Mouse (Mus musculus) heart, embryonic 15.5 days (tissue): ENCODE data around the gene Trp53bp2. TPM values are rescaled to one million over a fixed set of nuclear protein-coding genes. Genes with fewer than 3 reads are reported as not detected.

Experiments
- ATAC-seq: fragments of 200-750 bp; cut with Nextera tagmentation; replicated peaks from 2 replicates; pipeline ENCODE4 v1.8.0; 2017; ENCODE audit warnings: low read depth, moderate TSS enrichment; ENCODE audit not compliant: insufficient number of reproducible peaks, insufficient read depth, low FRiP score
- H3K27ac ChIP-seq: fragments of 300-500 bp; sonication (generic); 2 replicates; pipeline ENCODE4 v1.5.1; 2015; ENCODE audit warnings: mild to moderate bottlenecking, inconsistent platforms
- H3K27me3 ChIP-seq: fragments of 300-500 bp; sonication (generic); 2 replicates; pipeline ENCODE4 v1.6.1; 2015; ENCODE audit warnings: inconsistent platforms
- H3K36me3 ChIP-seq: fragments of 300-500 bp; sonication (generic); 2 replicates; pipeline ENCODE4 v1.6.1; 2015; ENCODE audit warnings: mild to moderate bottlenecking, inconsistent platforms
- H3K4me1 ChIP-seq: fragments of 300-500 bp; sonication (generic); replicated peaks from 2 replicates; pipeline ENCODE4 v1.6.1; 2015; ENCODE audit warnings: inconsistent platforms
- H3K4me2 ChIP-seq: fragments of 300-500 bp; sonication (generic); 2 replicates; pipeline ENCODE4 v1.6.1; 2015; ENCODE audit warnings: inconsistent platforms, mild to moderate bottlenecking, moderate library complexity
- H3K4me3 ChIP-seq: fragments of 300-500 bp; sonication (generic); 2 replicates; pipeline ENCODE4 v1.5.1; 2015; ENCODE audit warnings: mild to moderate bottlenecking, inconsistent platforms
- H3K9ac ChIP-seq: fragments of 300-500 bp; sonication (generic); 2 replicates; pipeline ENCODE4 v1.6.1; 2015; ENCODE audit warnings: mild to moderate bottlenecking, inconsistent platforms
- H3K9me3 ChIP-seq: fragments of 300-500 bp; sonication (generic); replicated peaks from 2 replicates; pipeline ENCODE4 v1.6.1; 2016; ENCODE audit warnings: inconsistent platforms
- WGBS: fragments of 180-500 bp; shearing (Covaris S2); methylation state at CpG from one replicate; pipeline ENCODE4 v1.1.7; 2015; ENCODE audit warnings: mixed read lengths; 5-methylcytosine and 5-hydroxymethylcytosine counted together
- polyA plus RNA-seq: library from polyadenylated mRNA; unstranded; fragments of >200 nt; fragmentation: Nextera tagmentation; extraction: Ambion mirVana; gene quantifications from 2 replicates; pipeline ENCODE4 v1.2.1, GENCODE M21; 2015

The Trp53bp2 gene
- polyA plus RNA-seq: 12.0 and 15.5 TPM in 2 replicates

- no peaks in the 10 kb centered on the region for H3K36me3 ChIP-seq
- 0% methylated on average over 65 of the region's 71 CpGs for WGBS
- H3K9me3 ChIP-seq: no peaks in the 10 kb centered on the region
These were observed at the start of gene Trp53bp2 for GRCm38 (mm10) chr1:182408684-182409327. TSS of gene Trp53bp2 (plus strand) at chr1:182409172.

GRCm38 (mm10) chr1:182362703-182363102 lies 46.3 kb upstream of the Trp53bp2 start:
- no peak overlapping the region for H3K4me2 ChIP-seq
- no peaks in the 10 kb centered on the region for H3K4me1 ChIP-seq
- no peak overlapping the region for H3K27ac ChIP-seq
- H3K36me3 ChIP-seq: no peaks in the 10 kb centered on the region
- no peak overlapping the region for H3K4me3 ChIP-seq
- WGBS: 88% methylated on average over 5 of the region's 5 CpGs
- no peak overlapping the region for H3K9ac ChIP-seq
- H3K9me3 ChIP-seq: no peaks in the 10 kb centered on the region
- ATAC-seq: no peak
- no peaks in the 10 kb centered on the region for H3K27me3 ChIP-seq

More at GRCm38 (mm10) chr1:182408684-182409327, at the start of gene Trp53bp2:
- peak within 1 kb of the TSS; percentile 96 for H3K9ac ChIP-seq
- peak within 1 kb of the TSS; percentile 90 for H3K4me3 ChIP-seq
- no peaks in the 10 kb centered on the region for H3K27me3 ChIP-seq
- H3K27ac ChIP-seq: peak within 1 kb of the TSS; percentile 95
- peak within 1 kb of the TSS; percentile 84 for H3K4me2 ChIP-seq
- peaks cover 28% of the 10 kb centered on the region for H3K4me1 ChIP-seq
- ATAC-seq: peak; percentile 94

GRCm38 (mm10) chr1:182363683-182364404 lies 45.1 kb upstream of the Trp53bp2 start:
- Histone ChIP-seq H3K4me2 (no peak overlapping the region), H3K27ac (no peak overlapping the region), H3K36me3 (no peaks in the 10 kb centered on the region), H3K27me3 (no peaks in the 10 kb centered on the region), H3K4me1 (0 out of 2 replicates have a peak, but pooled peaks cover 3% of the 10 kb centered on the region), H3K4me3 (no peak overlapping the region), H3K9ac (no peak overlapping the region), H3K9me3 (no peaks in the 10 kb centered on the region)
- no peak for ATAC-seq
- 59% methylated on average over 12 of the region's 12 CpGs for WGBS

- H3K4me3 ChIP-seq: no peak overlapping the region
- 69% methylated on average over 7 of the region's 7 CpGs for WGBS
- no peak overlapping the region for H3K9ac ChIP-seq
- H3K9me3 ChIP-seq: no peaks in the 10 kb centered on the region
- H3K36me3 ChIP-seq: no peaks in the 10 kb centered on the region
- H3K4me2 ChIP-seq: no peak overlapping the region
- ATAC-seq: no peak
- 0 out of 2 replicates have a peak, but pooled peaks cover 3% of the 10 kb centered on the region for H3K4me1 ChIP-seq
- H3K27me3 ChIP-seq: no peaks in the 10 kb centered on the region
- H3K27ac ChIP-seq: no peak overlapping the region
These were observed 40.7 kb upstream of the Trp53bp2 start for GRCm38 (mm10) chr1:182368309-182368708.

- Histone ChIP-seq H3K4me1 (0 out of 2 replicates have a peak, but pooled peaks cover 3% of the 10 kb centered on the region), H3K27ac (no peak overlapping the region), H3K4me3 (no peak overlapping the region), H3K36me3 (no peaks in the 10 kb centered on the region), H3K9me3 (no peaks in the 10 kb centered on the region), H3K27me3 (no peaks in the 10 kb centered on the region), H3K4me2 (no peak overlapping the region), H3K9ac (no peak overlapping the region)
- 55% methylated on average over 8 of the region's 8 CpGs for WGBS
- ATAC-seq: no peak
These were observed 40.2 kb upstream of the Trp53bp2 start for GRCm38 (mm10) chr1:182368782-182369181.

GRCm38 (mm10) chr1:182369435-182369834 lies 39.5 kb upstream of the Trp53bp2 start:
- no peak for ATAC-seq
- Histone ChIP-seq H3K4me3 (no peak overlapping the region), H3K9ac (no peak overlapping the region), H3K4me2 (no peak overlapping the region), H3K36me3 (no peaks in the 10 kb centered on the region), H3K27me3 (no peaks in the 10 kb centered on the region), H3K4me1 (0 out of 2 replicates have a peak, but pooled peaks cover 3% of the 10 kb centered on the region), H3K9me3 (no peaks in the 10 kb centered on the region), H3K27ac (no peak overlapping the region)
- 66% methylated on average over 4 of the region's 4 CpGs for WGBS

GRCm38 (mm10) chr1:182371891-182372290 lies 37.1 kb upstream of the Trp53bp2 start:
- Histone ChIP-seq H3K4me3 (no peak overlapping the region), H3K36me3 (no peaks in the 10 kb centered on the region), H3K4me1 (0 out of 2 replicates have a peak, but pooled peaks cover 3% of the 10 kb centered on the region), H3K9ac (no peak overlapping the region), H3K4me2 (no peak overlapping the region), H3K27me3 (no peaks in the 10 kb centered on the region), H3K9me3 (no peaks in the 10 kb centered on the region), H3K27ac (no peak overlapping the region)
- no peak for ATAC-seq
- 53% methylated on average over 8 of the region's 8 CpGs for WGBS

- H3K4me2 ChIP-seq: no peak overlapping the region
- H3K9me3 ChIP-seq: no peaks in the 10 kb centered on the region
- H3K4me1 ChIP-seq: no peaks in the 10 kb centered on the region
- H3K9ac ChIP-seq: no peak overlapping the region
- no peak for ATAC-seq
- no peak overlapping the region for H3K27ac ChIP-seq
- H3K27me3 ChIP-seq: no peaks in the 10 kb centered on the region
- 34% methylated on average over 8 of the region's 8 CpGs for WGBS
- H3K4me3 ChIP-seq: no peak overlapping the region
- H3K36me3 ChIP-seq: no peaks in the 10 kb centered on the region
These were observed 32.8 kb upstream of the Trp53bp2 start for GRCm38 (mm10) chr1:182376221-182376620.

GRCm38 (mm10) chr1:182376826-182377225 lies 32.1 kb upstream of the Trp53bp2 start:
- 93% methylated on average over 7 of the region's 7 CpGs for WGBS
- Histone ChIP-seq H3K4me1 (no peaks in the 10 kb centered on the region), H3K4me2 (no peak overlapping the region), H3K4me3 (no peak overlapping the region), H3K27ac (no peak overlapping the region), H3K27me3 (no peaks in the 10 kb centered on the region), H3K9me3 (no peaks in the 10 kb centered on the region), H3K9ac (no peak overlapping the region), H3K36me3 (no peaks in the 10 kb centered on the region)
- no peak for ATAC-seq

- 84% methylated on average over 6 of the region's 6 CpGs for WGBS
- no peak for ATAC-seq
- H3K4me2 ChIP-seq: no peak overlapping the region
These were observed 31.5 kb upstream of the Trp53bp2 start for GRCm38 (mm10) chr1:182377519-182377918.

GRCm38 (mm10) chr1:182378205-182378835 lies 30.7 kb upstream of the Trp53bp2 start:
- WGBS: 54% methylated on average over 11 of the region's 11 CpGs
- no peak overlapping the region for H3K4me2 ChIP-seq
- ATAC-seq: no peak
- H3K9ac ChIP-seq: no peak overlapping the region
- H3K27ac ChIP-seq: no peak overlapping the region
- H3K4me3 ChIP-seq: no peak overlapping the region
- no peaks in the 10 kb centered on the region for H3K9me3 ChIP-seq
- H3K27me3 ChIP-seq: no peaks in the 10 kb centered on the region
- no peaks in the 10 kb centered on the region for H3K36me3 ChIP-seq
- H3K4me1 ChIP-seq: no peaks in the 10 kb centered on the region

More at GRCm38 (mm10) chr1:182377519-182377918, 31.5 kb upstream of the Trp53bp2 start:
- Histone ChIP-seq H3K4me3 (no peak overlapping the region), H3K27ac (no peak overlapping the region), H3K27me3 (no peaks in the 10 kb centered on the region), H3K9ac (no peak overlapping the region), H3K36me3 (no peaks in the 10 kb centered on the region), H3K4me1 (no peaks in the 10 kb centered on the region), H3K9me3 (no peaks in the 10 kb centered on the region)
